Mouse (Mus musculus) spleen, adult 2 months (tissue): Measurements from ENCODE around the gene H2-T3.

Experiments used
- CTCF ChIP-seq: fragments of 200-500 bp; IDR thresholded peaks from 2 replicates; pipeline ENCODE4 v1.5.1; 2011; ENCODE audit warnings: mild to moderate bottlenecking, inconsistent platforms; ENCODE audit not compliant: insufficient read depth, insufficient read length, insufficient replicate concordance; ENCODE audit errors: extremely low read depth
- POLR2A ChIP-seq: fragments of 200-500 bp; IDR thresholded peaks from 2 replicates; pipeline ENCODE4 v1.6.1; 2011; ENCODE audit warnings: low read depth, low read length, inconsistent platforms

GRCm38 (mm10) chr17:36229046-36229445, 39.0 kb upstream of the H2-T3 start:
- TF ChIP-seq CTCF (no peak), POLR2A (no peak)
